Mouse (Mus musculus) forebrain, embryonic 10.5 days (tissue): ENCODE data around the gene Zdhhc21. TPM values are rescaled to one million over a fixed set of nuclear protein-coding genes. Genes with fewer than 3 reads are reported as not detected.

Experiments used
- DNase-seq: peaks from one replicate; pipeline ENCODE4 v3.0.0-alpha.2; 2017; ENCODE audit warnings: low spot score; ENCODE audit errors: extremely low spot score
- H3K27ac ChIP-seq: fragments of 300-500 bp; sonication (generic); 2 replicates; pipeline ENCODE4 v1.5.1; 2016; ENCODE audit warnings: mild to moderate bottlenecking
- H3K27me3 ChIP-seq: fragments of 300-500 bp; sonication (generic); 2 replicates; pipeline ENCODE4 v1.6.1; 2016; ENCODE audit warnings: mild to moderate bottlenecking; ENCODE audit not compliant: poor library complexity, severe bottlenecking
- H3K36me3 ChIP-seq: fragments of 300-500 bp; sonication (generic); replicated peaks from 2 replicates; pipeline ENCODE4 v1.6.1; 2016; ENCODE audit warnings: mild to moderate bottlenecking, moderate library complexity
- H3K4me1 ChIP-seq: fragments of 300-500 bp; sonication (generic); 2 replicates; pipeline ENCODE4 v1.6.1; 2016
- H3K4me3 ChIP-seq: fragments of 300-500 bp; sonication (generic); 2 replicates; pipeline ENCODE4 v1.5.1; 2016; ENCODE audit warnings: mild to moderate bottlenecking, moderate library complexity
- H3K9me3 ChIP-seq: fragments of 300-500 bp; sonication (generic); 2 replicates; pipeline ENCODE4 v1.6.1; 2016; ENCODE audit warnings: mild to moderate bottlenecking, moderate library complexity
- WGBS: fragments of 180-500 bp; shearing (Covaris S2); methylation state at CpG from one replicate; pipeline ENCODE4 v1.1.7; 2016; 5-methylcytosine and 5-hydroxymethylcytosine counted together
- polyA plus RNA-seq: library from polyadenylated mRNA; unstranded; fragments of >200 nt; fragmentation: Nextera tagmentation; extraction: Ambion mirVana; gene quantifications from 2 replicates; pipeline ENCODE4 v1.2.1, GENCODE M21; 2016

Zdhhc21 gene
- polyA plus RNA-seq, 1 experiment from 2014 or later = 13.7 TPM

DNA sequence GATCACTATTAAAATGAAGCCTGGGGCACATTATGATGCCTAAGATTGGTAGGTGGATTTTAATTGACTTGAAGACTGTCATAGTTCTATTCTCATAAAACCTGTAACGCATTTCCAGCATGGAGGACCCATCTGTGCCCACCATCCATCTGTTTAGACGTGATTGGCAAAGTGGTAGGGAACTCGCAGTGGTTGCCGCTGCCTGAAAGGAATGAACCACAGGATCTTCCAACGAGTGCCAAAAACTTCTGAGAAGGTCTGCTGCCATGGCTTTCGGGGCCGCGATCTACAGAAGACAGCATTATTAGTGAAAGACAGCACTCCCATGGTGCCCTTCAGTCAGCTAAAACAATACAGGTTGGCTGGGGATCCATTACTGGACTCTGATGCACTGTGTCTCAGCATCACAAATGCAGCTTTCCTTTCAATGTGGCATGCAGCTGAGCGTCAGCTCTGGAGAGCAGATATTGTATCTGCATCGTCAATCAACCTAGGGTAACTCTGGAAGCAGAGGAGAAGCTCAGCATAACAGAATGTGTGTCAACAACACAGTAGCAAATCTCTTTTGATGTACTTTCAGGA is 53.5 kb downstream of the Zdhhc21 start:
- peaks cover 7% of the 10 kb centered on the region for H3K36me3 ChIP-seq
- 90% methylated on average over 10 of the region's 10 CpGs for WGBS
- no peaks in the 10 kb centered on the region for H3K4me1 ChIP-seq
- no peak overlapping the region for H3K27ac ChIP-seq
- no peaks in the 10 kb centered on the region for H3K27me3 ChIP-seq
- DNase-seq = no peak
- H3K4me3 ChIP-seq = no peak overlapping the region
- no peaks in the 10 kb centered on the region for H3K9me3 ChIP-seq

DNA sequence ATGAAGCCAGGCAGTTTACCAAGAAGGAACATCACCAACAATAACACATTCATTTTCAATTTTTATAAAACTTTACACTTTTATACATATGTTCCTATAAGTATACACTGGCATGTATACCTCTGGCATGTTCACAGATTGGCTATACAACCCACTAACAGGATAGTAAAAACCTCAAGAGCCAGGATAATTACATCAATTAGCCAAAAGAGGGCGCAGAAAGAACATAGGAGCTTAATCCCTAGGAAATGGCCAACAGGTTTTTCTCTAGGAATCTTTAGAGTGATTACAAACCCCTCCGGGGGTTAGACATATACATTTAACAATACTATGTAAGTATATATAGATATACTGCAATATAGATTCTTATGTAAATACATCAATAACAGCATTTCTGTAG is 55.7 kb downstream of the Zdhhc21 start:
- Histone ChIP-seq H3K27ac (no peak overlapping the region), H3K27me3 (no peaks in the 10 kb centered on the region), H3K9me3 (no peaks in the 10 kb centered on the region), H3K4me1 (no peaks in the 10 kb centered on the region), H3K4me3 (no peak overlapping the region), H3K36me3 (peaks cover 4% of the 10 kb centered on the region)
- no peak for DNase-seq
- WGBS = 47% methylated on average over 2 of the region's 2 CpGs

GRCm38 (mm10) chr4:82793608-82794007 is 66.2 kb downstream of the Zdhhc21 start:
- Histone ChIP-seq H3K36me3 (0 out of 2 replicates have a peak, but pooled peaks cover 4% of the 10 kb centered on the region), H3K27ac (no peak overlapping the region), H3K27me3 (no peaks in the 10 kb centered on the region), H3K9me3 (no peaks in the 10 kb centered on the region), H3K4me3 (no peak overlapping the region), H3K4me1 (no peaks in the 10 kb centered on the region)
- no peak for DNase-seq
- WGBS = 89% methylated on average over 6 of the region's 6 CpGs

DNA sequence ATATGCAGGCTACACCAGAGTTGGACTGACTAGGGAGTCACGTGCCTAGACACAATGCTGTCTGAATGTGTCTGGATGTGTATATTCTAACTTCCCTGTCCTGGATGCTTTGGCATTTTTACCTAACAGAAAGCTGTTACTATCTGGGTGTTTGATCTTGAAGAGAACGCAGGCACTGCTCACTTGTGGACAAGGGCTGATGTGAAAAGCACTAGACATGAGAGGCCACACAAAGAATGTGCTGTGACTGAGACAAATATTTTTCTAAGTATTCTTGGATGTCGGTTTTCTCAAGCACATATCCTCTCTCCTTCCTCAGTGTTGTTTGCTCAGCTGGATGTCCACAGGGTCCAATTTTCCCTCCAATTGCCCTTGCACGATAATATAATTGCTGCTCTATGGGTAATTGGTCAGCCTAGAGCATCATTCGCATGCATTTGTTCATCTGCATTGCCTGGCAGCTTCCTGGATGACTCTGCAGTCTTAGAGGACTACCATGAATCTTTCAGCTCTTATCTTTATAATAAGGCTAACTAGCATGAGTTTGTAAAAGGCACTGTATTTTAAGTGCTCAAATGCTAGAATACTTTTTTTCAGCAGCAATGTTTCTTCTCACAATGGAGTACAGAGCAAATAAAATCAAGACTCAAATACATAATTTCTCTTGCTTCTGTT is 66.7 kb downstream of the Zdhhc21 start:
- no peak overlapping the region for H3K27ac ChIP-seq
- WGBS = 80% methylated on average over 5 of the region's 5 CpGs
- DNase-seq = no peak

GRCm38 (mm10) chr4:82765513-82766216 is 94.1 kb downstream of the Zdhhc21 start:
- Histone ChIP-seq H3K9me3 (no peaks in the 10 kb centered on the region), H3K4me1 (peaks cover 37% of the 10 kb centered on the region), H3K27ac (no peak overlapping the region), H3K4me3 (no peak overlapping the region), H3K36me3 (no peaks in the 10 kb centered on the region), H3K27me3 (no peaks in the 10 kb centered on the region)
- no peak for DNase-seq
- 83% methylated on average over 11 of the region's 11 CpGs for WGBS

More for the DNA sequence above, 66.7 kb downstream of the Zdhhc21 start:
- 0 out of 2 replicates have a peak, but pooled peaks cover 4% of the 10 kb centered on the region for H3K36me3 ChIP-seq
- H3K27me3 ChIP-seq = no peaks in the 10 kb centered on the region
- no peaks in the 10 kb centered on the region for H3K9me3 ChIP-seq
- no peaks in the 10 kb centered on the region for H3K4me1 ChIP-seq
- H3K4me3 ChIP-seq = no peak overlapping the region

GRCm38 (mm10) chr4:82763586-82763985 is 96.2 kb downstream of the Zdhhc21 start:
- no peak for DNase-seq
- Histone ChIP-seq H3K9me3 (no peaks in the 10 kb centered on the region), H3K27ac (peak overlapping the region; percentile 76), H3K27me3 (no peaks in the 10 kb centered on the region), H3K36me3 (no peaks in the 10 kb centered on the region), H3K4me1 (peaks cover 36% of the 10 kb centered on the region), H3K4me3 (no peak overlapping the region)
- WGBS = 34% methylated on average over 5 of the region's 5 CpGs

DNA sequence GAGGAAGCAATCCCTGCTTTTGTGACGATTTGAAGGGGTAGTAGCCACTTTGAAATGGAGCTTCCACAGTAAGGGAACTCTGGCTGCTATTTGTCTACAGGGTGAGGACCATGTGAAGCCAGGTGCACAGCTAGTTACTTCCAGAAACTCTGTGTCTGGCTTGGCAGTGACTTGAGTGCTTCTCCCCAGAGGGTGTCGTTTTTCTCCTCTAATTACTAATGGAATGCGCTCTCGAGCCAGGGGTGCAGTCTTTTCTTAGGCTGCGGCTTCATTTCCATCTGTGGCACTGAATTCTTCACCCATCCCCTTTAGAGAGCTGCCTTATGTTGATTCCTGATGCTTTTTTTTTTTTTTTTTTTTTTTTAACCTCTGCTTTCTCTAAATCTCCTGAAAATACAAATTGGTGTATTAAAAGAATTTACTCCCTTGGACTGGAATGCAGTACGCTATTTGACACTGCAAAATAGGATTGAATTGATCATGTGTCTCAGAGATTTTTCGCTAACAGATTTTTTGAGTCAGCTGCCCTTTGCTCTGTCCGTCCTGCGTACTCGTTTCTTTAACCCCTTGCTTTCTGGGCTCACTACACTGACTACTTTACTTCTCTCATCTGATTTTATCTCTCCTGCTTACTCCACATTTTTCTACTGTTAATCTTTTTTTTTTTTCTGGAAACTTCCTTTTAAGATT is 97.2 kb downstream of the Zdhhc21 start:
- Histone ChIP-seq H3K9me3 (no peaks in the 10 kb centered on the region), H3K27me3 (no peaks in the 10 kb centered on the region), H3K4me3 (no peak overlapping the region), H3K4me1 (peaks cover 44% of the 10 kb centered on the region), H3K36me3 (no peaks in the 10 kb centered on the region), H3K27ac (peak overlapping the region; percentile 76)
- 6% methylated on average over 10 of the region's 10 CpGs for WGBS
- DNase-seq = no peak

- Histone ChIP-seq H3K4me3 (no peak overlapping the region), H3K9me3 (peaks cover under 1% of the 10 kb centered on the region; the same call in 1 of the 2 replicates), H3K4me1 (peaks cover 40% of the 10 kb centered on the region), H3K27me3 (no peaks in the 10 kb centered on the region), H3K27ac (peak overlapping the region; percentile 85), H3K36me3 (no peaks in the 10 kb centered on the region)
- 1% methylated on average over 3 of the region's 3 CpGs for WGBS
- DNase-seq = no peak
Measured at GRCm38 (mm10) chr4:82756295-82756626, 103.5 kb downstream of the Zdhhc21 start.

- Histone ChIP-seq H3K9me3 (peaks cover 5% of the 10 kb centered on the region; the same call in 1 of the 2 replicates), H3K4me3 (no peak overlapping the region), H3K27me3 (no peaks in the 10 kb centered on the region), H3K27ac (peak overlapping the region; percentile 85), H3K36me3 (no peaks in the 10 kb centered on the region), H3K4me1 (peaks cover 40% of the 10 kb centered on the region)
- DNase-seq = peak; percentile 68
- WGBS = 7% methylated on average over 3 of the region's 3 CpGs
Measured at GRCm38 (mm10) chr4:82755616-82756294, 104.0 kb downstream of the Zdhhc21 start.

Other genes with a start within 250 kb of the Zdhhc21 start
- gene Nfib, start 154.2 kb downstream of the Zdhhc21 start, polyA plus RNA-seq = 16.0 and 21.8 TPM in 2 replicates
- gene Cer1, start 25.2 kb upstream of the Zdhhc21 start, polyA plus RNA-seq = not detected in 2 replicates
- gene Frem1, start 192.4 kb upstream of the Zdhhc21 start, polyA plus RNA-seq = 6.2 and 7.2 TPM in 2 replicates